Mouse (Mus musculus): ENCODE results near the gene Plekhh3.

DNA sequence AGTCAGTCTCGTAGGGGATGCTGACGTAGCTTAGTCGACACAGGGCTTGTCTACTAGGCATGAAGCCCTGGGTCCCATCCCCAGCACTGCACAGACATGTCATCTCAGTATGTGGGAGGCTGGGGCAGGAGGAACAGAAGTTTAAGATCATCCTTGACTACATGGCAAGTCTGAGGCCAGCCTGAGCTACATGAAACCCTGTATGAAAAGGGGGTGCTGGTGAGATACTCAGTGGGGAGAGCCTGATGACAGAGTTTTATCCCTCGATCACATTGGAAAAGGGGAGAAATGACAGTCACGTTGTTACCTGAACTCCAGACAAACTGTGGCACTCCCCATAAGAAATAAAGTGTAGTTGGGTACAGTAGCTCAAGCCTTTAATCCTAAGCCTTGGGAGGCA lies 16.4 kb upstream of the Plekhh3 start:
- no peak for TF ChIP-seq POLR2A (IDR thresholded peaks at IDR 0.05; ENCODE audit: borderline replicate concordance, low read depth, low read length)
- no peak for TF ChIP-seq CTCF (IDR thresholded peaks at IDR 0.05; ENCODE audit: low read depth, low read length)
